Mouse (Mus musculus): ENCODE measurements around the gene Pcnx3. TPM values are rescaled to one million over a fixed set of nuclear protein-coding genes. Genes with fewer than 3 reads are reported as not detected.

The Pcnx3 gene
- total and polyA plus RNA-seq, 3 experiments = 7.1 to 34.5 (median 28.6) TPM

DNA sequence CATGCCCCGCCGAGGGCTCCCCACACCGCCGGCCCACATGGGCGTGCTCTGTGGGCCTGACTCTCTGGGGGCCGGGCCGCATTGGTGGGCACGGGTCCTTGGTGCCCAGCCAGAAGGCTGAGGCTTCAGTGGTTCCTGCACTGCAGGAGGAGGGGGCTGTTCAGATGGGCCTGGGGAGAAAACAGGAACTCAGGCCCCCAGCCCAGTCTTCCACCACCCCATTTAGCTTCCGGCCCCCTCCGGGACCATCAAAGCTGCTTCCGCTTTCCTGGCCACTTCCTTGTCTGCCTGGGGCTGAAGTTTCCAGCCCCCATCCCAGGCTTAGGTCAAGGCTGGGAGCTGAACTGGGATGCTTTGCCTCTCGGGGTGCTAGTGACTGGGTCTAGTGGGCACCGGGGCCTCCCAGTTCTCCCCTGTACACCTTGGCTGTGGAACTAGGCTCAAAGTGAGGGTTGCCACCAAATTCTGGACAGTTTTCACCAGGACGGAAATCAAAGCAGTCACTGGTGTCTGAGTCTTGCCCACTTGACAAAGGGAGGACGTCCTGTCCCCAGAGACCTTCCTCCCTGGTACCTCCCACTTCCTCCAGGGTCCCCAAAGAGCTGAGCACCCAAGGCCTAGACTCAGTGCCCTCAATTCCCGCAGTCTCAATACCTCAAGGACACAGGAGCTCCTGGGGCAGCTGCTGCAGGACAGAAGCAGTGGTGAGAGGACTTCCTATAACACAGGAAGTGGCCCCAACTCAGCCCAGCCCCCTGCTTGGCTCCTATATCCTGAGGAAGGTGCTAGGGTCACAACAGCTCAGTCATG is 27.6 kb downstream of the Pcnx3 start (continued):
- TF ChIP-seq MYC (IDR thresholded peaks at IDR 0.05; ENCODE audit: low read depth, low read length) = no peak
- no peak for TF ChIP-seq IRF4 (IDR thresholded peaks at IDR 0.05; ENCODE audit: low read depth, low read length)
- TF ChIP-seq MAZ (IDR thresholded peaks at IDR 0.05; ENCODE audit: low read depth, low read length) = peak; percentile 80
- TF ChIP-seq MEF2A (IDR thresholded peaks at IDR 0.05; ENCODE audit: borderline replicate concordance, low read depth, low read length) = 0 out of 2 replicates have a peak, but pooled peaks have one; percentile 9
- TF ChIP-seq KAT2A (IDR thresholded peaks at IDR 0.05; ENCODE audit: insufficient replicate concordance, low read length) = 0 out of 2 replicates have a peak, but pooled peaks have one; percentile 1
- TF ChIP-seq USF2 (conservative IDR thresholded peaks at IDR 0.05; ENCODE audit: low read depth, low read length) = no peak

DNA sequence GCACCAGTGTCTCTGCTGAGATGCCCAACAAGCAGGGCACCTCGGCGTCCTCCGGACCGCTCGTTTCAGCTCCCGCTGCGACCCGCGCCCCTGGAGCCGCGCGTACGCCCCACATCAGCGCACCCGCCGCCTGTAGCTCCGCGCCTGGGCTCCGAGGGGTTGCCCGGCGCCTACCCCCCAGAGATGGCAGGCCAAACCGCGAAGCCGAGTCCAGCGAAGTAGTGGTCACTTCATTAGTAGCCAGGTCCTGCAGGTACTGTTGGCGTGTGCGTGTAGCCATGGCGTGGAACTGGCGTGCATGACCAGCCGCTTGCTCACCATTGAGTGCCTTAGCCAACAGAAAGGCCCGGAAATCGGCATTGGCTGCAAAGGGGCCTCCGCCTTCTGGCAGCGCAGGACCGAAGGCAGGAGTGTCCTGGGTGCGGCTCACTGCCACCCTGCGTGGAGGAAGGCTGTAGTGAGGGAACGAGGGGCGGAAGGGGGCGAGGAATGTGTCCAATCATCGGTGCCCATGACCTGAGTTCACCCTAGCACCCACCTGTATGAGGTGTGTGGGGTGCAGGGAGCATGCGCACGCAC is 33.9 kb downstream of the Pcnx3 start:
- no peak for DNase-seq (ENCODE audit: extremely low read depth)
- Histone ChIP-seq H3K27ac (ENCODE audit: insufficient read depth, low read depth) (no peak overlapping the region), H3K79me2 (replicated peaks; ENCODE audit: control insufficient read depth, extremely low read depth, insufficient read depth, poor library complexity, severe bottlenecking) (no peaks in the 10 kb centered on the region), H3K27me3 (replicated peaks) (no peaks in the 10 kb centered on the region), H3K4me3 (replicated peaks in 1 of 3; ENCODE audit: low read depth in 2 of 3, low read length in 2 of 3, poor library complexity in 1 of 3) (no peak overlapping the region), H3K4me1 (ENCODE audit: control insufficient read depth in 1 of 2, insufficient read depth in 2 of 2) (peaks cover 0 to 2% of the 10 kb centered on the region in 2 experiments; a peak in 2 of 4 replicates), H3K9ac (ENCODE audit: insufficient read depth, low read depth) (no peak overlapping the region), H3K4me2 (ENCODE audit: insufficient read depth, low read depth, poor library complexity, severe bottlenecking) (no peak overlapping the region), H3K9me3 (replicated peaks; ENCODE audit: low read length) (peaks cover 13% of the 10 kb centered on the region), H3K36me3 (replicated peaks in 1 of 2; ENCODE audit: control insufficient read depth in 1 of 2, insufficient read depth in 1 of 2, low read length in 1 of 2) (peaks cover 71 to 92% of the 10 kb centered on the region in 2 experiments)
- TF ChIP-seq GABPA (IDR thresholded peaks at IDR 0.05; ENCODE audit: insufficient replicate concordance, low read depth, low read length) (no peak), IRF4 (IDR thresholded peaks at IDR 0.05; ENCODE audit: low read depth, low read length) (no peak), CHD1 (IDR thresholded peaks at IDR 0.05; ENCODE audit: low read depth, low read length) (no peak)
- dilution Hi-C loops (cut with MboI; ENCODE audit: extremely low pct_ligation_motif_present, extremely low pct_unique_long_range_greater_than_20kb, low sequenced_read_pairs) = no loop called here
- in situ Hi-C loops (cut with MboI; ENCODE audit: low pct_ligation_motif_present, low pct_unique_long_range_greater_than_20kb, low sequenced_read_pairs) = no loop called here

DNA sequence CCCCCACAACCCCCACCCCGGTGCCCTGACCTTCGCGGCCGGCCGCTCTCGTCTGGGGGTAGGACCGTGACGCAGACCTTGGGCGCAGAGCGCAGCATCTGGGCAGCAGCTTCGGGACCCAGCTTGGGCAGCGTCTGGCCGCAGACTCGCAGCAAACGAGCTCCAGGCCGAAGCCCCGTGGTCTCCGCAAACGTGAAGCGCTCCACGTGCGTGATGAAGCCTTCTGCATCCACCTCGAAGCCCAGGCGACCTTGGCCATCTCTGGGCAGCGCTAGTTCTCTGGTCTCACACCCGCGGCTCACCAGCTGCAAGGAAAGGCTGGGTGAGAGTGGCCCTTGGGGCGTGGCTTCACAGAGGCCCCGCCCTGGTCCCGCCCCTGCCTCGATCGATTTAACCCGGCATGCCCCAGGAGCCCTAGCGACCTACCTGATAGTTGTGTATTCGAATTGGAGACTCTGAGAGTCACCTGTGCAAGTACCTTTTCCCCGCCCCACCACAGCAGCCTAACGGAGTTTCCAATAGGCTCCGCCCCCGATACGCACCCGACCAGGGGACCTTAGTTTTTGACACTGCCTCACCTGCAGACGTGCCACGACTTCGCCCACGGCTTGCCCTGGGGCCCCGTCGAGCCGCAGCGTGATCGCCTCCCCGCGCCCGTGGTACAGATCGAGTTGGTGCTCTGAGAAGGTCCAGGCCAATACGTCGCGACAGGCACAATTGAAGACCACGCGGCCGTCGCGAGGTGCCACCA is 34.6 kb downstream of the Pcnx3 start:
- Histone ChIP-seq H3K79me2 (replicated peaks; ENCODE audit: control insufficient read depth, extremely low read depth, insufficient read depth, poor library complexity, severe bottlenecking) (no peaks in the 10 kb centered on the region), H3K4me1 (ENCODE audit: control insufficient read depth in 1 of 2, insufficient read depth in 2 of 2) (peaks cover 4 to 8% of the 10 kb centered on the region in 2 experiments), H3K4me3 (replicated peaks in 1 of 3; ENCODE audit: low read depth in 2 of 3, low read length in 2 of 3, poor library complexity in 1 of 3) (no peak overlapping the region), H3K36me3 (replicated peaks in 1 of 2; ENCODE audit: control insufficient read depth in 1 of 2, insufficient read depth in 1 of 2, low read length in 1 of 2) (peaks cover 66 to 88% of the 10 kb centered on the region in 2 experiments), H3K27ac (ENCODE audit: insufficient read depth, low read depth) (no peak overlapping the region), H3K9me3 (replicated peaks; ENCODE audit: low read length) (peaks cover 13% of the 10 kb centered on the region), H3K4me2 (ENCODE audit: insufficient read depth, low read depth, poor library complexity, severe bottlenecking) (no peak overlapping the region), H3K27me3 (replicated peaks) (no peaks in the 10 kb centered on the region), H3K9ac (ENCODE audit: insufficient read depth, low read depth) (no peak overlapping the region)
- TF ChIP-seq IRF4 (IDR thresholded peaks at IDR 0.05; ENCODE audit: low read depth, low read length) (no peak), ETS1 (conservative IDR thresholded peaks at IDR 0.05; ENCODE audit: low read depth, low read length) (no peak), MYC (IDR thresholded peaks at IDR 0.05; ENCODE audit: low read depth, low read length) (no peak), E2F4 (IDR thresholded peaks at IDR 0.05; ENCODE audit: insufficient replicate concordance, low read depth, low read length) (no peak), ZKSCAN1 (IDR thresholded peaks at IDR 0.05; ENCODE audit: borderline replicate concordance, low read depth, low read length) (no peak), ZMIZ1 (IDR thresholded peaks at IDR 0.05; ENCODE audit: low read depth, low read length) (no peak), MAZ (IDR thresholded peaks at IDR 0.05; ENCODE audit: low read depth, low read length) (no peak), CHD1 (IDR thresholded peaks at IDR 0.05; ENCODE audit: low read depth, low read length) (no peak), UBTF (IDR thresholded peaks at IDR 0.05; ENCODE audit: low read depth, low read length) (no peak), BHLHE40 (IDR thresholded peaks at IDR 0.05; ENCODE audit: low read depth, low read length) (no peak)
- dilution Hi-C loops (cut with MboI; ENCODE audit: extremely low pct_ligation_motif_present, extremely low pct_unique_long_range_greater_than_20kb, low sequenced_read_pairs) (no loop called here), in situ Hi-C loops (cut with MboI; ENCODE audit: low pct_ligation_motif_present, low pct_unique_long_range_greater_than_20kb, low sequenced_read_pairs) (no loop called here)
- DNase-seq (ENCODE audit: extremely low read depth) = no peak
